Mouse (Mus musculus) G1E (cell line): ENCODE results near the gene Ssc5d.

Experiments
- CTCF ChIP-seq: IDR thresholded peaks from 2 replicates; pipeline ENCODE4 v1.5.1; 2012; ENCODE audit warnings: low read depth, low read length, inconsistent platforms, mixed read lengths
- GATA1 ChIP-seq: IDR thresholded peaks from 2 replicates; pipeline ENCODE4 v1.6.1; 2012; ENCODE audit warnings: borderline replicate concordance, low read length, inconsistent platforms, mixed read lengths
- POLR2AphosphoS5 ChIP-seq: IDR thresholded peaks from 2 replicates; pipeline ENCODE4 v1.6.1; 2012; ENCODE audit warnings: low read depth, low read length, inconsistent platforms; ENCODE audit not compliant: insufficient replicate concordance
- TAL1 ChIP-seq: conservative IDR thresholded peaks from 2 replicates; pipeline ENCODE4 v1.6.1; 2012; ENCODE audit warnings: low read depth, low read length, inconsistent platforms, mixed read lengths

- TF ChIP-seq CTCF: no peak
- TF ChIP-seq POLR2AphosphoS5: no peak
- no peak for TF ChIP-seq TAL1
- no peak for TF ChIP-seq GATA1
These were observed 49.9 kb downstream of the Ssc5d start for GRCm38 (mm10) chr7:4975455-4975854.
